ENCODE assay signal across 8 mouse cellular contexts in the genomic region with DNA sequence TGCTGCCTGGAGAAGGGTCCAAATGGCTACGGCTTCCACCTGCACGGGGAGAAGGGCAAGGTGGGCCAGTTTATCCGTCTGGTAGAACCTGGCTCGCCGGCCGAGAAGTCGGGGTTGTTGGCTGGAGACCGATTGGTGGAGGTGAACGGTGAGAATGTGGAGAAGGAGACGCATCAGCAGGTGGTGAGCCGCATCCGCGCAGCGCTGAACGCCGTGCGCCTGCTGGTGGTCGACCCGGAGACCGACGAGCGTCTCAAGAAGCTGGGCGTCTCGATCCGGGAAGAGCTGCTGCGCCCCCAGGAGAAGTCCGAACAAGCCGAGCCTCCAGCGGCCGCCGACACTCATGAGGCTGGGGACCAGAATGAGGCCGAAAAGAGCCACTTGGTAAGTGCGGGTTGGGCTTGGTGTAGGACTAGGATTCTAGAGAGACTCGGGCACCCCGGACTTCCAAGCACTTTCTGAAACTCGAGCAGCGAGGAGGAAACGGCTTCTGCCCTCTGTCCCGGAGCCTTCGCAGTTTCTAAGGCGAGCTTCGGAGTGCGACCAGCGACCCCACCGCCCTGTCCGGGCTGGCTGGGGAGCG. TPM values are rescaled to one million over a fixed set of nuclear protein-coding genes. Genes with fewer than 3 reads are reported as not detected.
A peak's percentile ranks its signal among the peaks of the same experiment; 100 is the strongest.
DNase-seq lines count a peak whose midpoint lies in the region; ATAC-seq lines count a peak whose summit lies in the region.

No protein-coding gene starts in this region.

- peak; percentile 10; the same call in 1 of the 2 replicates for ATAC-seq in granulocyte monocyte progenitor cell, adult 5-6 weeks (replicated peaks; ENCODE audit: poor library complexity, severe bottlenecking)
- ATAC-seq in midbrain, embryonic 12.5 days (ENCODE audit: low FRiP score, low read depth): peak; percentile 39

- H3K27ac ChIP-seq in midbrain, embryonic 12.5 days (replicated peaks): no peak overlapping the region

- peak; percentile 57 for DNase-seq in kidney, adult 18-20 months
- DNase-seq in kidney, adult 11 months: no peak
- peak; percentile 53 for DNase-seq in adrenal gland, postnatal 14 days
- DNase-seq in kidney, postnatal 4 days: peak; percentile 64 to 78
- peak; percentile 78 to 85 for DNase-seq in thymus, postnatal 36 days
- no peak for DNase-seq in gastrocnemius, adult 8-10 months (ENCODE audit: low spot score in 2 of 2)

- peaks cover 67% of the 10 kb centered on the region for H3K27me3 ChIP-seq in midbrain, embryonic 12.5 days

- H3K4me1 ChIP-seq in midbrain, embryonic 12.5 days: peaks cover 32% of the 10 kb centered on the region

- WGBS in midbrain, embryonic 12.5 days: 0% methylated on average over 47 of the region's 47 CpGs

- peak overlapping the region; percentile 91 for H3K4me2 ChIP-seq in midbrain, embryonic 12.5 days (replicated peaks)

- H3K36me3 ChIP-seq in midbrain, embryonic 12.5 days: no peaks in the 10 kb centered on the region

- peak overlapping the region; percentile 61 for H3K4me3 ChIP-seq in midbrain, embryonic 12.5 days

- peak overlapping the region; percentile 56 for H3K9ac ChIP-seq in midbrain, embryonic 12.5 days (replicated peaks)

- 0 out of 2 replicates have a peak, but pooled peaks cover 2% of the 10 kb centered on the region for H3K9me3 ChIP-seq in midbrain, embryonic 12.5 days

RNA-seq across cellular contexts. Expression of gene Slc9a3r1, which starts 0.5 kb away (rescaled TPM):
- total RNA-seq in adrenal gland, postnatal 14 days (2021): 23.0 and 24.3 TPM in 2 replicates
- total RNA-seq in granulocyte monocyte progenitor cell, adult 5-6 weeks (2014; fragmentation: Nextera tagmentation): 37.4 and 55.9 TPM in 2 replicates
- 48.2 and 50.3 TPM in 2 replicates for total RNA-seq in granulocyte monocyte progenitor cell, adult 5-6 weeks (2017)
- 34.3 and 34.6 TPM in 2 replicates for polyA plus RNA-seq in midbrain, embryonic 12.5 days (2016; fragmentation: Nextera tagmentation; extraction: Ambion mirVana)
- total RNA-seq in gastrocnemius, adult 8-10 months (2022): 1 to 10 TPM; 1.3 to 2.0 (median 1.5) TPM

RNA-seq across cellular contexts. Expression of gene Tmem104, which starts 23.6 kb away (rescaled TPM):
- 9.0 and 15.7 TPM in 2 replicates for total RNA-seq in adrenal gland, postnatal 14 days (2021)
- total RNA-seq in granulocyte monocyte progenitor cell, adult 5-6 weeks (2014; fragmentation: Nextera tagmentation): 11.5 and 12.8 TPM in 2 replicates
- 2.4 and 3.6 TPM in 2 replicates for total RNA-seq in granulocyte monocyte progenitor cell, adult 5-6 weeks (2017)
- polyA plus RNA-seq in midbrain, embryonic 12.5 days (2016; fragmentation: Nextera tagmentation; extraction: Ambion mirVana): 7.9 and 9.2 TPM in 2 replicates
- total RNA-seq in gastrocnemius, adult 8-10 months (2022): 1 to 10 TPM; 4.3 to 7.2 (median 6.3) TPM

RNA-seq across cellular contexts. Expression of gene Nat9, which starts 24.0 kb away (rescaled TPM):
- 26.4 and 30.6 TPM in 2 replicates for total RNA-seq in adrenal gland, postnatal 14 days (2021)
- 27.1 and 27.5 TPM in 2 replicates for total RNA-seq in granulocyte monocyte progenitor cell, adult 5-6 weeks (2014; fragmentation: Nextera tagmentation)
- total RNA-seq in granulocyte monocyte progenitor cell, adult 5-6 weeks (2017): 21.3 and 28.0 TPM in 2 replicates
- 18.5 and 19.2 TPM in 2 replicates for polyA plus RNA-seq in midbrain, embryonic 12.5 days (2016; fragmentation: Nextera tagmentation; extraction: Ambion mirVana)
- total RNA-seq in gastrocnemius, adult 8-10 months (2022): 10 to 100 TPM; 13.3 to 16.6 (median 15.8) TPM

RNA-seq across cellular contexts. Expression of gene Cd300lf, which starts 29.9 kb away (rescaled TPM):
- 0.52 and 1.4 TPM in 2 replicates for total RNA-seq in adrenal gland, postnatal 14 days (2021)
- not detected in 2 replicates for total RNA-seq in granulocyte monocyte progenitor cell, adult 5-6 weeks (2014; fragmentation: Nextera tagmentation)
- 0.46 and 2.8 TPM in 2 replicates for total RNA-seq in granulocyte monocyte progenitor cell, adult 5-6 weeks (2017)
- 0.15 and 0.24 TPM in 2 replicates for polyA plus RNA-seq in midbrain, embryonic 12.5 days (2016; fragmentation: Nextera tagmentation; extraction: Ambion mirVana)
- under 1 TPM in 1 of 4 experiments, not detected in 3; 0.07 TPM for total RNA-seq in gastrocnemius, adult 8-10 months (2022)

Comparison
In these comparisons a context has a peak if more than half of its experiments do, and no peak if none do; other contexts are left out.
1. DNase-seq: peak in kidney, adult 18-20 months (single experiment), adrenal gland, postnatal 14 days (single experiment), kidney, postnatal 4 days (2 of 2) and thymus, postnatal 36 days (2 of 2); none in kidney, adult 11 months (single experiment) and gastrocnemius, adult 8-10 months (0 of 2).